Mouse (Mus musculus): Measurements from ENCODE around the gene Gm10337. TPM values are rescaled to one million over a fixed set of nuclear protein-coding genes. Genes with fewer than 3 reads are reported as not detected.

The Gm10337 gene
- not detected in 2 replicates for polyA plus RNA-seq (2015; fragmentation: Nextera tagmentation; extraction: Ambion mirVana)

DNA sequence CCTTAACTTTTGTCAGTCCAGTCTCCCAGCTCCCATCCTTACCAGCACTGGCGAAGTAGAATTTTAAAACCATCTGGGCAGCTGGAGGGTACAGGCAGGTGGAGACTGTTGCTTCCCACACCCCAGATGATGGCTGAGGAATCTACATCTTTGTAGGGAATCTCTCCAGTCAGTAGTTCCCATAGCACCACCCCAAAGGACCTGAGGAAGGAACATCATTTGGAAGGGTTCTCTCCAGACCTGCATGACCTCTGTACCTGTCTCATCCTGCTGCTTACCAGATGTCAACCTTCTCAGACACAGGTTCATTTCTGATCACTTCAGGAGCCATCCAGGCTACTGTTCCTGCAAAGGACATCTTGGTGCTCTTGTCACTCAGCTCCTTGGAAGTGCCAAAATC is at the start of gene Gm10337:
Gene Gm10337, plus strand, starts transcription at position 276 of the 400 bp plus-strand sequence.
- H3K9ac ChIP-seq (replicated peaks): no peak within 1 kb of the TSS
- no peaks in the 10 kb centered on the region for H3K9me3 ChIP-seq (ENCODE audit: low read length)
- no peak within 1 kb of the TSS for H3K4me3 ChIP-seq (ENCODE audit: low read depth, low read length)
- H3K4me2 ChIP-seq (ENCODE audit: low read depth, low read length): no peak within 1 kb of the TSS
- no peak within 1 kb of the TSS for H3K27ac ChIP-seq (ENCODE audit: low read depth)
- TF ChIP-seq EP300 (IDR thresholded peaks at IDR 0.05; ENCODE audit: low read depth): no peak
- TF ChIP-seq CTCF (IDR thresholded peaks at IDR 0.05; ENCODE audit: low read depth): no peak
- H3K36me3 ChIP-seq (replicated peaks; ENCODE audit: insufficient read depth, low read length): peaks cover 56% of the 10 kb centered on the region
- ATAC-seq: no peak
- no peaks in the 10 kb centered on the region; the same call in 1 of the 2 replicates for H3K4me1 ChIP-seq (ENCODE audit: insufficient read depth)
- no peaks in the 10 kb centered on the region for H3K27me3 ChIP-seq (ENCODE audit: insufficient read depth, low read length)
- DNase-seq: no peak
- WGBS (ENCODE audit: insufficient replicate concordance): 89% methylated on average over 1 of the region's 1 CpGs

GRCm38 (mm10) chr15:102455993-102456392 is 47.5 kb upstream of the Gm10337 start:
- Histone ChIP-seq H3K4me1 (ENCODE audit: insufficient read depth) (peaks cover 27% of the 10 kb centered on the region), H3K4me3 (ENCODE audit: low read depth, low read length) (no peak overlapping the region), H3K9ac (replicated peaks) (no peak overlapping the region), H3K36me3 (replicated peaks; ENCODE audit: insufficient read depth, low read length) (no peaks in the 10 kb centered on the region), H3K27me3 (ENCODE audit: insufficient read depth, low read length) (no peaks in the 10 kb centered on the region), H3K4me2 (ENCODE audit: low read depth, low read length) (no peak overlapping the region), H3K9me3 (ENCODE audit: low read length) (no peaks in the 10 kb centered on the region), H3K27ac (ENCODE audit: low read depth) (no peak overlapping the region)
- DNase-seq (peak; percentile 66), ATAC-seq (no peak)
- WGBS (ENCODE audit: insufficient replicate concordance): 53% methylated on average over 6 of the region's 6 CpGs
- no peak for TF ChIP-seq EP300 (IDR thresholded peaks at IDR 0.05; ENCODE audit: low read depth)
- TF ChIP-seq CTCF (IDR thresholded peaks at IDR 0.05; ENCODE audit: low read depth): peak; percentile 79

- H3K4me2 ChIP-seq (ENCODE audit: low read depth, low read length): peak overlapping the region; percentile 90
- peak; percentile 17 for DNase-seq
- peak; percentile 3; the same call in 1 of the 2 replicates for ATAC-seq
- H3K9ac ChIP-seq (replicated peaks): peak overlapping the region; percentile 44; the same call in 1 of the 2 replicates
- peak overlapping the region; percentile 59 for H3K4me3 ChIP-seq (ENCODE audit: low read depth, low read length)
- 41% methylated on average over 5 of the region's 5 CpGs for WGBS (ENCODE audit: insufficient replicate concordance)
- H3K36me3 ChIP-seq (replicated peaks; ENCODE audit: insufficient read depth, low read length): peaks cover 12% of the 10 kb centered on the region
- H3K27me3 ChIP-seq (ENCODE audit: insufficient read depth, low read length): no peaks in the 10 kb centered on the region
- no peaks in the 10 kb centered on the region for H3K9me3 ChIP-seq (ENCODE audit: low read length)
- TF ChIP-seq EP300 (IDR thresholded peaks at IDR 0.05; ENCODE audit: low read depth): no peak; the same call in 1 of the 2 replicates
- TF ChIP-seq CTCF (IDR thresholded peaks at IDR 0.05; ENCODE audit: low read depth): no peak
- H3K27ac ChIP-seq (ENCODE audit: low read depth): peak overlapping the region; percentile 80
- peaks cover 34% of the 10 kb centered on the region for H3K4me1 ChIP-seq (ENCODE audit: insufficient read depth)
These were observed 45.3 kb upstream of the Gm10337 start for GRCm38 (mm10) chr15:102458050-102458736.

DNA sequence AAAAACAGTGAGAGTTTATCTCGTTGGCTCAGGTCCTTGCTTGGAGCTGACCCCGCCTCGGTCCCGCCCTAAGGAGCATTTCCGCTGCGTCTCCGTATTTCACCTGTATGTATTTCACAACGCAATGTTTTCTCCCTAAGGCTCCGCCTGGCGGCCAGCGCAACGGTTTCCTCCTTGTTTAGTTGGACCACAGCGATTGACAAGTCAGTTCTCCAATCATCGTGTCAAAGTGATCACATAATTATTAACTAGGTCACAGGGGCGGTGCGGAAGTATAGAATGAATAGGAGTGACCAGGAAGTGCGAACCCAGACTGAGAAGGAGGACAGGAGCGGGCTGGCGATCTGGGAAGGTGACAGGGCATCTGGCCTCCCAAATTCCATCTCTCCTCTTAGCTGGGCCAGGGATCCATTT is 44.6 kb upstream of the Gm10337 start, which contains the start of gene Prr13:
Gene Prr13, plus strand, starts transcription at position 125 of the 414 bp plus-strand sequence.
- peak within 1 kb of the TSS; percentile 64 for H3K9ac ChIP-seq (replicated peaks)
- DNase-seq (peak; percentile 92), ATAC-seq (peak; percentile 88)
- TF ChIP-seq EP300 (IDR thresholded peaks at IDR 0.05; ENCODE audit: low read depth) (peak; percentile 56; the same call in 1 of the 2 replicates), CTCF (IDR thresholded peaks at IDR 0.05; ENCODE audit: low read depth) (peak; percentile 86)
- H3K4me2 ChIP-seq (ENCODE audit: low read depth, low read length): peak within 1 kb of the TSS; percentile 90
- peaks cover 34% of the 10 kb centered on the region for H3K4me1 ChIP-seq (ENCODE audit: insufficient read depth)
- H3K27me3 ChIP-seq (ENCODE audit: insufficient read depth, low read length): no peaks in the 10 kb centered on the region
- H3K36me3 ChIP-seq (replicated peaks; ENCODE audit: insufficient read depth, low read length): peaks cover 19% of the 10 kb centered on the region
- peak within 1 kb of the TSS; percentile 80 for H3K27ac ChIP-seq (ENCODE audit: low read depth)
- under 1% methylated on average over 19 of the region's 19 CpGs for WGBS (ENCODE audit: insufficient replicate concordance)
- peak within 1 kb of the TSS; percentile 59 for H3K4me3 ChIP-seq (ENCODE audit: low read depth, low read length)
- H3K9me3 ChIP-seq (ENCODE audit: low read length): no peaks in the 10 kb centered on the region

- no peaks in the 10 kb centered on the region for H3K27me3 ChIP-seq (ENCODE audit: insufficient read depth, low read length)
- peak overlapping the region; percentile 64 for H3K9ac ChIP-seq (replicated peaks)
- H3K4me1 ChIP-seq (ENCODE audit: insufficient read depth): peaks cover 34% of the 10 kb centered on the region
- peak overlapping the region; percentile 90 for H3K4me2 ChIP-seq (ENCODE audit: low read depth, low read length)
- peak overlapping the region; percentile 59 for H3K4me3 ChIP-seq (ENCODE audit: low read depth, low read length)
- no peaks in the 10 kb centered on the region for H3K9me3 ChIP-seq (ENCODE audit: low read length)
- DNase-seq (peak; percentile 15), ATAC-seq (no peak)
- TF ChIP-seq EP300 (IDR thresholded peaks at IDR 0.05; ENCODE audit: low read depth) (no peak), CTCF (IDR thresholded peaks at IDR 0.05; ENCODE audit: low read depth) (no peak)
- peak overlapping the region; percentile 80 for H3K27ac ChIP-seq (ENCODE audit: low read depth)
- 20% methylated on average over 6 of the region's 6 CpGs for WGBS (ENCODE audit: insufficient replicate concordance)
- peaks cover 22% of the 10 kb centered on the region for H3K36me3 ChIP-seq (replicated peaks; ENCODE audit: insufficient read depth, low read length)
These were observed 44.1 kb upstream of the Gm10337 start for GRCm38 (mm10) chr15:102459381-102459780.

- TF ChIP-seq EP300 (IDR thresholded peaks at IDR 0.05; ENCODE audit: low read depth) (no peak; the same call in 1 of the 2 replicates), CTCF (IDR thresholded peaks at IDR 0.05; ENCODE audit: low read depth) (no peak)
These were observed 43.7 kb upstream of the Gm10337 start for GRCm38 (mm10) chr15:102459847-102460246.

More at GRCm38 (mm10) chr15:102459847-102460246, 43.7 kb upstream of the Gm10337 start:
- peak overlapping the region; percentile 80 for H3K27ac ChIP-seq (ENCODE audit: low read depth)
- DNase-seq (peak; percentile 43), ATAC-seq (peak; percentile 39)
- H3K36me3 ChIP-seq (replicated peaks; ENCODE audit: insufficient read depth, low read length): peaks cover 22% of the 10 kb centered on the region
- peak overlapping the region; percentile 59 for H3K4me3 ChIP-seq (ENCODE audit: low read depth, low read length)
- H3K4me2 ChIP-seq (ENCODE audit: low read depth, low read length): peak overlapping the region; percentile 90
- peak overlapping the region; percentile 64 for H3K9ac ChIP-seq (replicated peaks)
- H3K9me3 ChIP-seq (ENCODE audit: low read length): no peaks in the 10 kb centered on the region
- WGBS (ENCODE audit: insufficient replicate concordance): 26% methylated on average over 5 of the region's 5 CpGs
- no peaks in the 10 kb centered on the region for H3K27me3 ChIP-seq (ENCODE audit: insufficient read depth, low read length)
- H3K4me1 ChIP-seq (ENCODE audit: insufficient read depth): peaks cover 34% of the 10 kb centered on the region
